Mouse (Mus musculus): Measurements from ENCODE around the gene Plcb4.
"Not testable (repeated sequence)": the region's sequence is repeated elsewhere in the genome, so short reads cannot be mapped to it uniquely, and the experiment has no call there.

Gene Plcb4

DNA sequence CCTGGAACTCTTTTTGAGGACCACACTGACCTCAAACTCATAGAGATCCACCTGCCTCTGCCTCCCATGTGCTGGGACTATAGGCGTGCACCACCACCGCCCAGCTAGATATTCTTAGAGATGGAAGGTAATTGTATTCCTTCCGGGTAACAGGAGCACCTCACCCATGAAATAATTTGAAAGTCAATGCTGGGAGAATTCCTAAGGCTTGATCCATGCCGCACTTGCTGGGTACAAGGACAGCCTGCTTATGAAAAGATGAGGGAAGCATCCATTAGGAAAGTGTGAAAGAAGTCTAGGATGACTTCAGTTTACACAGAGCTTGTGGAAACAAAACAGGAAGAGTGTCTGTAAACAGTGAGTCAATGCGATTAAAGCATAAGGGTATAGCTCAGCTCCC is 232.9 kb downstream of the Plcb4 start:
- DNase-seq (ENCODE audit: low spot score) = no peak

GRCm38 (mm10) chr2:135894582-135894981 is 235.8 kb downstream of the Plcb4 start:
- no peak for DNase-seq (ENCODE audit: low spot score)

DNA sequence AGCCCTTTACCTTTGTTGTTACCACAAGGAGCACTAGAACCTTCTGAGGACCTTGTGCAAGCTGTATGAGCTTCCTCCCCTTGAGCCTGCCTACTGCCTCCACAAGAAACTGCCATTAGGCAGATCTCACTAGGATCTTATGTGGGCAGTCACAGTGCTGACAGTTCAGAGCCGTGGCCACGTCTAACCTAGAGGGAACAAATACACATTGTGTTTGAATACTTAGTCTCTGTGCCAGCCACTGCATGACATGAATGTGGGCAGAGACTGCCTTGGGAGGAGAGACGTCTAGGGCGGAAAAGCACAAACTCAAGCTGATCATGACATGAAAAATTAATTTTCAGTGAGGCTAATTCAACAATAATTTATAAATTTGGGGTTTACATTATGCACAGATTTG is 239.2 kb downstream of the Plcb4 start:
- DNase-seq (ENCODE audit: low spot score) = no peak

- not testable (repeated sequence) for DNase-seq (ENCODE audit: low spot score)
Measured at GRCm38 (mm10) chr2:135899931-135900330, 241.1 kb downstream of the Plcb4 start.

DNA sequence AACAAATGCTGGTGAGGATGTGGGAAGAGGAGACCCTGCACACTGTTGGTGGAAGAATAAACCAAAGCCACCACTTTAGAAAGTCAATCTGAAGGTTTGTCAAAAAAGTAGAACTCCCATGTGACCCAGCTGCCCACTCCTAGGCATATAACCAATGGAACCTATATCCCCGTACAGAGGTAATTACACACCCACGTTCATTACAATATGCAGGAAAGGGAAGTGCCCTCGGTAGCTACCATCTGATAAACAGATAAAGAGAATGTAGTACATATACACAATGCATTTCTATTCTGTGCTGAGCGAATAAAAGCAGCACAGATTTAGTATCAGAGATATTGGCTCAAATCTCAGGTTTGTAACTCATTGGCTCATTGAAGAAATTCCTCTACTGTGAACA is 242.2 kb downstream of the Plcb4 start:
- DNase-seq (ENCODE audit: low spot score) = no peak

GRCm38 (mm10) chr2:135904262-135904661 is 245.5 kb downstream of the Plcb4 start:
- no peak for DNase-seq (ENCODE audit: low spot score)

DNA sequence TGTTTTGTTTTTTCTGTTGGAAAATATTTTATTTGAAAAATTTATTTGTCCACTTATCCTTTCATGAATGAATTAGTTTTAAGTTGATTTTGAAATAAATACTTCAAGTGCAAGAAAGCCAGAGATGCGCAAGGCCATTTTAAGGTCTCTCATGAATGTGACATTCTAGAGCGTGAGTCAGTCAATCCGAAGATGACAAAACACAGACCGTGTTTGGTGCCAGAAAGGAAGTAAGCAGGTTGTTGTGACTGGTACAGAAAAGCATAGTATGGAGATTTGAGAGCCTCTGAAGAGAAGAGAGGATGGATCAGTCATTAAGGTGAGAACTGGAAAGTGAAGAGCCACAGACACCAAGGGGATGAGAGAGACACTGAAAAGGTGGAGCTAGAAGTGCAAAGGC is 246.0 kb downstream of the Plcb4 start:
- no peak for DNase-seq (ENCODE audit: low spot score)

- DNase-seq (ENCODE audit: low spot score) = no peak
Measured at GRCm38 (mm10) chr2:135914343-135915261, 255.8 kb downstream of the Plcb4 start.

DNA sequence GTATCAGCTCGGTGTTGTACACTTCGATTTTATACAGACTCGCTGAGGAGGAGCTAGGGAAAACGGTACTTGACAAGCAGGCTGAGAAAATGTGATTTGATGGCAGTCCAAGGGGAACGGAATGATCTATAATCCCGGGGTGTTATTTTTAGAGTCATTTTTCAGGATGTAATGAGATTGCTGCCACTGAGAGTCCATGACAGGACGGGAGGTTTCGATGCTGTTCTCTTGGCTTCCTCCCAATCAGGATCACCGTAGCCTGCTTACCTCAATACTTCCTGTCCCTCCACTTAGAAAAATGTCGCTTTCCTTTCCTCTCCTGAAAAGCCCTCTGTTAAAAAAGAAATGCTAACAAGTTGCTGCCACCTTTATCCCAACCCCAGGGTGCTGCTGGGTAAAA is 257.1 kb downstream of the Plcb4 start:
- no peak for DNase-seq (ENCODE audit: low spot score)

GRCm38 (mm10) chr2:135917000-135917399 is 258.2 kb downstream of the Plcb4 start:
- DNase-seq (ENCODE audit: low spot score) = no peak

DNA sequence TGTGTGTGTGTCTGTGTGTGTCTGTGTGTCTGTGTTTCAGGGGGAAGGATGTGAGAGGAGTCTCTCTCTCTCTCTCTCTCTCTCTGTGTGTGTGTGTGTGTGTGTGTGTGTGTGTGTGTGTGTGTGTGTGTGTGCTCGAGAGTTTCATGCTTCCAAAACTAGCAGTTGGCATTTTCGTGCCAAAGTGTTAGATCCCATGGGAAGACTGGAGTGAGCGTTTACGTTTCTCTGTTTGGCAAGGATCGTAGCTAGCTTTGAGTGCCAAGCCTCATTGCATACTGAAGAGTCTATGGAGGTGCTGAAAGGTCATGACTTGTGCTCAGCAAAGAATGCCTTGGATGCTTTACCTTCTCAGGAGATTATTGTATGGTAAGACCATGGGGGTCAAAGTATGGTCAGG is 259.3 kb downstream of the Plcb4 start:
- DNase-seq (ENCODE audit: low spot score) = no peak

DNA sequence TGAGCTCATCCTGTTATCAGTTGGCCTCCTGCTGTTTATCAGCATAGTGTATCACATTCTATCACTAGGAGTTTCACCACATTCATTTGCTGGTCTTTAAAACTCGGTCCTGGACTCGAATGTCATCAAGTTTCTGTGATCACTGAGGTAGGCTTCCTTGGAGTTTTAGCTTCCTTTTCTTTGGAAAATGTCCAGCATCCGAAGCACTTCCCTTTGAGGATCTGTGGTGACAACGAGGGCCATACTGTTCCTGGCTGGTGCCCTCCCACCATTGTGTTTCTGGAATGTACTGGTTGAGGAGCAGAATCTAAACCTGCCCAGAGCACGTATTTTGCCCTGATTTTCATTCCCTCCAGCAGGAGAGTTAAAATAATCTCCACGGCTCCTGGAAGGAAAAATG is 260.8 kb downstream of the Plcb4 start:
- no peak for DNase-seq (ENCODE audit: low spot score)

DNA sequence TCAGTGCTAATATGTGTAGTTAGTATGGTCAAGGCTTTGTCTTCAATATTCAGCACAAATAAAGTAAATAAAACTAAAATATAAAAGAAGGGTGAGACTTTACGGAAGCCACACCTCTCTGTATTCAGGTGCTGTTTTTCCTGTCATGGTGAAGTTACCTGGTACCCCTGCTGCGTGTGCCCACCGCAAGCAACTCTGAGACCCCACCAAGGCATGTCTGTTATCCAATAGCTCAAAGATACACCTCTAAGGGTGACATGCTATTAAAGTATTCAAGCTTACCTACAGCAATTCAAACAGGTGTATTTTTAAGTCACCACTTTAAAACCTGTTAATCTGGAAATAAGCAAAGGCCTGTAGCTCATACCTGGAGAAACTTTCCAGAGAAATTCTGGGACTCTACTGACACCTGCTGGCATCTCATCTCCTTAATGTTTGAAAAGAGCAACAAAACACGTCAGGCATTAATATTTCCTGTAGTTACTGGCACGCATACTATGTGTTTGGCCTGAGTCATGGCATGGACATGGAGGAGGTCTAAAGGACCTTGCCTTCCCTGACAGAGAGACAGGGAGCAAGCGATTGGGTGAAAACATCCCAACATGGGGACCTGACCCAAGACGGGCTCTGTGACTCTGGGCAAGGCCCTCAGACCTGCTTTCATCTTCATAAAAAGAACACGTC is 268.0 kb downstream of the Plcb4 start:
- peak; percentile 8 for DNase-seq (ENCODE audit: low spot score)

DNA sequence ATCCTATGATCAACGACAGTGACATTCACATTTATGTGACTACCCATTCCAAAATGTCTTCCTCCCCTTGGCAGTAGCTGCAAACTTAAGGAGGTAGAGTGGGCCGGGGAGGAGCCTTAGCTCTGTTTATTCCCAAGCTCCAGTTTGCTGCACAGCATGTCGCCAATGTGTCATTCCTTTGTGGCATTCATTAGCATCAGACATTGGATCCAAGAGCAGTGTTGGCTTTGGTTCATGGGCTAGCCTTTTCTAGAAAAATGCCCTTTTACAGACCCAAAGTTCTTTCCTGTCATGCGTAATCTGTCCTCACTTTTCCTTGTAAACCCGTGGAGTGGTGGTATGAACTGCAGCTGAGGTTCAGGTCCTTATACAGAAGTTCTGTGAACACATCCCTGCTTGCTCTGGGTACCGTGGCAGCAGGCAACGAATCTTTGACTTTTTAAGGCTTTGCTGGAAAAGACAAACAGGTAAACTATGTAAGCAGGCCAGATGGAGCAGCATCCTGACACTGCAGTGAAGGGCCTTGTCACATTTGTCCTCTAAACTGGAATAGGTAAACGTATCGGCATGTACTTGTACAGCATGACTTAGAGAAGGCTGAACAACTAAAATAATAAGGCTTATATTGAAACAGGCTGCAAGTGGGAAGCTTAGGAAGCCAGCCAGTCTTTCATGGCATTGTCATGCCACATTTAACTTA is 270.4 kb downstream of the Plcb4 start:
- DNase-seq (ENCODE audit: low spot score) = no peak

DNA sequence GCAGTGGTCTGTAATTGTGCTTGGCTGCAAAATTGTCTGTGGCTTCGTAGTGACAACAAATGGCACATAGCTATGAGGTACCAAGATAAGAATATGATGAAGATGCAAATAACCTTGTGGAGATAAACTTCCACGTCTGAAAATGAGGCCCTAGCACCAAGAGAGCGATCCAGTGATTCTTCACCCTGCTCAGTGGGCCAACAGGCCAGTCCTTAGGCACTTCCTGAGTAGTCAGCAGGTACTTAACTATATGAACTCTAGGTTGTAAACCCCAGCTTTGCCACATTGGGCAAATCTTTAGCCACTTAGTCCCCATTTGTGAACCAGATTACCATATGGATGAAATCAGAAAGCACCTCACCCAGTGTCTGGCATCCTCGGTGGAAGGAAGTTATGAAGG is 271.9 kb downstream of the Plcb4 start:
- DNase-seq (ENCODE audit: low spot score) = no peak

DNA sequence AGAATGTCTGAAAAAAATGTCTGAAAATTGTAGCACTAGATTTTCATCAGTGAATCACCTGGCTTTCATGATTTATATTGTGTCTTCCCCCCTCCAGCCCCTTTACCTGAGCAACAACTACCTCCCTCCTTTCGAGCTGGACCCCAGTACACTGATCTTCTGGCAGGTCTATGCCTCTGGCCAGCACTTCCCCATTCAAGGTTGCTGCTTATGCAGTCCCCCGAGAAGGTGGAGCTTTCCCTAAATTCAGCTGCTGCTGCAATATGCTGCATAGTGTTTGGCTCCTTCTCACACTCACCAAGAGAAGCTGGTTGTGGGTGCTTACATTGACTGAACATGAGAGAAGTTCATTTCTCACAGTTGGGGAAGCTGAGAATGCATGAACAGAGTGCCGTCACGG is 273.8 kb downstream of the Plcb4 start:
- no peak for DNase-seq (ENCODE audit: low spot score)

DNA sequence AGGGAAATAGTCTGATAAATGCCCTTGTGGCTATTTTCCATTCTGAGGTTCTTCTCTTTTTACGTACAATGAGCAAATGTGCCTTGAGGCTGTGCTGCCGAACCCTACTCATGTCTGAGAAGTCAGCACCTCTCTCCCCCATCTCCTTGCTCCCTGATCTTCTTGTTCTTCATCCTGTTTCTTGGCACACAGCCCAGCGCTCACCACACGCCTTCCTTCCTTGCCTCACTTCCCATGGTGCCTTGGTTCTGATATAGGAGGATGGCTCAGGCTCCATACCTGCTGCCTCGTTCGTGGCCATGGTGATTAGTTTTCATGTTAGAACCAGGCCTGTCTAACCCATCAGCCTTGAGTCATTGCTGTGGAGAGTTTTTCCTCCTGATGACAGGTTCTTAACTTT is 277.6 kb downstream of the Plcb4 start:
- DNase-seq (ENCODE audit: low spot score) = no peak

- no peak for DNase-seq (ENCODE audit: low spot score)
Measured at GRCm38 (mm10) chr2:135937646-135938045, 278.8 kb downstream of the Plcb4 start.

DNA sequence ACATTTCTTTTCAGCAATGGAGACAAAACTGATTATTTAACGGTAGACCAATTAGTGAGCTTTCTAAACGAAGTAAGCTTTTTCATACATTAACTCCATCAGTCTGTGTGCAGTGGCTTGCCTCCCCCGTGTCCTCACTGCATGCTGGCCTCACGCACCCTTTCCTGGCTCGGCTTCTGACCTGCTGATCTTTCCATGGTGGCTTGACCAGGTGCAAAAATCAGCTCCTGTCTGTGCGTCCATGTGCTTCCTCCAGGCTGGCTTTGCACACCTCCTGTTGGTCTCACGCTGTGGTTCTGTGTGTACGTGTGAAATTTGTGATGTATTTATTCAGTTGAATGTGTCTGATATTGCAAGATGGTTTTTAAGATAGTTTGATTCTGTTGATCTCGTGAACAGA is 281.1 kb downstream of the Plcb4 start:
- no peak for DNase-seq (ENCODE audit: low spot score)

DNA sequence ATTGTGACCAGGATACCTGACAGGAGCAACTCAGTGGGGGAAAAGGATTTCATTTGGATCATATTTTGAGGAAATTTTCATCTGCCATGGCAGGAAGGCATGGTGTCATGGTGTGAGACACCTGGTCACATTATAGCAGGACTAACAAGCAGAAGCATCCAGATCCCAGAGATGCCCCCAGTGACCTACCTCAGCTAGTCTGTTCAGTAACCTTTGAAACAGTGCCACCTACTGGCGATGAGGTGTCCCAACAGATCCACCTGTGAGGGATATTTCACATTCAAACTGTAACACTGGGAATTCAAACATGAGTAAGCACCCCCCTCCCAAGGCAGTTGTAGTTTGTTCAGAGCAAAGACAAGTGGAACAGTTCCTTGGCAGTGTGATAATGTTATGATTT is 289.0 kb downstream of the Plcb4 start:
- DNase-seq (ENCODE audit: low spot score) = no peak

GRCm38 (mm10) chr2:135954760-135955548 is 296.1 kb downstream of the Plcb4 start:
- DNase-seq (ENCODE audit: low spot score) = no peak

- DNase-seq (ENCODE audit: low spot score) = no peak
Measured at GRCm38 (mm10) chr2:135955796-135956195, 297.0 kb downstream of the Plcb4 start.
